Mouse (Mus musculus) intestine, postnatal 0 days (tissue): ENCODE measurements around the gene Tnnt2. TPM values are rescaled to one million over a fixed set of nuclear protein-coding genes. Genes with fewer than 3 reads are reported as not detected.

Experiments used
- ATAC-seq: fragments of 200-750 bp; cut with Nextera tagmentation; 2 replicates; pipeline ENCODE4 v1.8.0; 2017; ENCODE audit warnings: mild to moderate bottlenecking, moderate TSS enrichment, moderate library complexity
- H3K27ac ChIP-seq: fragments of 300-500 bp; sonication (generic); 2 replicates; pipeline ENCODE4 v1.5.1; 2014; ENCODE audit warnings: mild to moderate bottlenecking, low read depth, low read length, moderate library complexity
- H3K27me3 ChIP-seq: fragments of 300-500 bp; sonication (generic); replicated peaks from 2 replicates; pipeline ENCODE4 v1.6.1; 2014; ENCODE audit warnings: low read length, mixed read lengths; ENCODE audit not compliant: control insufficient read depth, insufficient read depth
- H3K36me3 ChIP-seq: fragments of 300-500 bp; sonication (generic); 2 replicates; pipeline ENCODE4 v1.6.1; 2014; ENCODE audit warnings: mild to moderate bottlenecking, moderate library complexity; ENCODE audit not compliant: control insufficient read depth, insufficient read depth
- H3K4me1 ChIP-seq: fragments of 300-500 bp; sonication (generic); replicated peaks from 2 replicates; pipeline ENCODE4 v1.6.1; 2014; ENCODE audit warnings: antibody characterized with exemption, low read length, mixed read lengths; ENCODE audit not compliant: control insufficient read depth, insufficient read depth
- H3K4me2 ChIP-seq: fragments of 300-500 bp; sonication (generic); replicated peaks from 2 replicates; pipeline ENCODE4 v1.6.1; 2014; ENCODE audit warnings: low read depth, mild to moderate bottlenecking, moderate library complexity
- H3K4me3 ChIP-seq: fragments of 300-500 bp; sonication (generic); 2 replicates; pipeline ENCODE4 v1.5.1; 2014; ENCODE audit warnings: low read depth, low read length
- H3K9ac ChIP-seq: fragments of 300-500 bp; sonication (generic); 2 replicates; pipeline ENCODE4 v1.6.1; 2014; ENCODE audit warnings: mild to moderate bottlenecking, low read depth, low read length
- H3K9me3 ChIP-seq: fragments of 300-500 bp; sonication (generic); 2 replicates; pipeline ENCODE4 v1.6.1; 2016; ENCODE audit warnings: mixed run types; ENCODE audit not compliant: control insufficient read depth
- CTCF ChIP-seq: sonication (generic); IDR thresholded peaks from 2 replicates; pipeline ENCODE4 v1.5.1; 2016; ENCODE audit warnings: low read depth, mild to moderate bottlenecking, control low read depth, antibody characterized with exemption, moderate library complexity
- WGBS: fragments of 180-500 bp; shearing (Covaris S2); extraction: QIAGEN DNeasy Blood & Tissue Kit; methylation state at CpG from one replicate; pipeline ENCODE4 v1.1.7; 2014; 5-methylcytosine and 5-hydroxymethylcytosine counted together
- polyA plus RNA-seq: library from polyadenylated mRNA; unstranded; fragments of >200 nt; fragmentation: Nextera tagmentation; extraction: Ambion mirVana; gene quantifications from 2 replicates; pipeline ENCODE4 v1.2.1, GENCODE M21; 2015

Tnnt2 gene
- polyA plus RNA-seq, 1 experiment from 2014 or later: 56.8 TPM

- Histone ChIP-seq H3K4me2 (no peak overlapping the region), H3K27me3 (no peaks in the 10 kb centered on the region), H3K9ac (no peak overlapping the region), H3K9me3 (no peaks in the 10 kb centered on the region), H3K27ac (no peak overlapping the region), H3K36me3 (no peaks in the 10 kb centered on the region), H3K4me1 (peaks cover 14% of the 10 kb centered on the region; the same call in 1 of the 2 replicates), H3K4me3 (no peak overlapping the region)
- no peak for ATAC-seq
- WGBS: 30% methylated on average over 10 of the region's 10 CpGs
- no peak for TF ChIP-seq CTCF
These were observed 28.6 kb upstream of the Tnnt2 start for GRCm38 (mm10) chr1:135807546-135807945.

DNA sequence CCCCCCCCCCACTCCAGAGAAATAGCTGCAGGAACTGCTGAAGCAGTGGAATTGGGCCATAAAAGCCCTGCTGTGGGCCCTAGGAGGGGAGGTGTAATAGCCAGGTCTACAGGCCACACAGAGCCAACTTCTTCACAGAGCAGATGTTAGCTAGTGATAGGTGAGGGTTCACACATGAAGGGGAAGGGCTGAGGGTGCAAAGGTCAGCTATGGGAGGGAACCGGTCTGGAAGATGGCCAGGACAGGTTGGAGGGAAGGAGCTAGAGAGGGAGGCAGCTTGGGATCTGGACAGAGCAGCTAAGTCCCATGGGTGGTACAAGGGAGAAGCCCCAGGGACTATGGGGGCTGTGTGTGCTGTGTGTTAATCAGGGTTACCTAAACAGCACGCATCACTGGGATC lies 26.0 kb upstream of the Tnnt2 start:
- TF ChIP-seq CTCF: no peak
- H3K4me1 ChIP-seq: peaks cover 30% of the 10 kb centered on the region; the same call in 1 of the 2 replicates
- no peak overlapping the region for H3K9ac ChIP-seq
- no peak overlapping the region for H3K4me3 ChIP-seq
- H3K36me3 ChIP-seq: no peaks in the 10 kb centered on the region
- ATAC-seq: peak; percentile 43
- no peaks in the 10 kb centered on the region for H3K27me3 ChIP-seq
- 23% methylated on average over 2 of the region's 2 CpGs for WGBS
- H3K27ac ChIP-seq: peak overlapping the region; percentile 89
- no peaks in the 10 kb centered on the region for H3K9me3 ChIP-seq
- no peak overlapping the region for H3K4me2 ChIP-seq

GRCm38 (mm10) chr1:135811016-135811646 lies 25.0 kb upstream of the Tnnt2 start:
- Histone ChIP-seq H3K36me3 (no peaks in the 10 kb centered on the region), H3K4me1 (peaks cover 30% of the 10 kb centered on the region; the same call in 1 of the 2 replicates), H3K27ac (peak overlapping the region; percentile 89), H3K4me3 (no peak overlapping the region), H3K9me3 (no peaks in the 10 kb centered on the region), H3K9ac (no peak overlapping the region), H3K27me3 (no peaks in the 10 kb centered on the region), H3K4me2 (0 out of 2 replicates have a peak overlapping the region, but pooled peaks have one; percentile 2)
- peak; percentile 97 for TF ChIP-seq CTCF
- ATAC-seq: peak; percentile 24
- 27% methylated on average over 7 of the region's 7 CpGs for WGBS

- Histone ChIP-seq H3K9ac (no peak overlapping the region), H3K36me3 (no peaks in the 10 kb centered on the region), H3K4me3 (no peak overlapping the region), H3K4me1 (peaks cover 30% of the 10 kb centered on the region; the same call in 1 of the 2 replicates), H3K27ac (peak overlapping the region; percentile 89), H3K27me3 (no peaks in the 10 kb centered on the region), H3K4me2 (peak overlapping the region; percentile 39), H3K9me3 (no peaks in the 10 kb centered on the region)
- peak; percentile 17 for ATAC-seq
- no peak for TF ChIP-seq CTCF
- 27% methylated on average over 3 of the region's 3 CpGs for WGBS
These were observed 23.9 kb upstream of the Tnnt2 start for GRCm38 (mm10) chr1:135812205-135812604.

- TF ChIP-seq CTCF: no peak
- peak overlapping the region; percentile 39 for H3K4me2 ChIP-seq
- H3K27me3 ChIP-seq: no peaks in the 10 kb centered on the region
- WGBS: 25% methylated on average over 2 of the region's 2 CpGs
- no peaks in the 10 kb centered on the region for H3K9me3 ChIP-seq
- no peak overlapping the region for H3K9ac ChIP-seq
- H3K4me1 ChIP-seq: peaks cover 30% of the 10 kb centered on the region; the same call in 1 of the 2 replicates
- no peak overlapping the region for H3K4me3 ChIP-seq
- H3K36me3 ChIP-seq: no peaks in the 10 kb centered on the region
- peak overlapping the region; percentile 89 for H3K27ac ChIP-seq
- ATAC-seq: peak; percentile 53
These were observed 23.5 kb upstream of the Tnnt2 start for GRCm38 (mm10) chr1:135812618-135813017.

DNA sequence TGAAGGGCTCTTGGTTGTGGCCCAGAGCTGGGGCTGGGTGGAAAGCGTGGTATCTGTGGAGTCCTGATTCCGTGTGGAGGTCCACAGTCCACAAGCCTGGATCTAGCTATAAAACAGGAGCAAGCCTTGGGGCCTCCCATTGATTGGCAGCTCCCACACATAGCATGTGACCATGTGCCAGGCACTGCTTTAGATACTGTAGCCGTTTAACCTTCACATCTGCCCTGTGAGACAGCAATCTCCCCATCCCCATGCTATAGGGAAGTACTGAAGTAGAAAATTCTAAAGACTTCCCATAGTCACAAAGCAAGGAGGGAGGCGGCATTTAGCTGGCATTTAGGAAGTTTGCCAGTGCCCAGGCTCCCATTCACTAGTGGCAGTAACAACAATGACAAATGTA lies 23.1 kb upstream of the Tnnt2 start:
- no peak overlapping the region for H3K4me3 ChIP-seq
- H3K4me2 ChIP-seq: peak overlapping the region; percentile 39
- no peaks in the 10 kb centered on the region for H3K27me3 ChIP-seq
- TF ChIP-seq CTCF: no peak
- no peaks in the 10 kb centered on the region for H3K36me3 ChIP-seq
- WGBS: 34% methylated on average over 4 of the region's 4 CpGs
- no peak overlapping the region for H3K9ac ChIP-seq
- H3K9me3 ChIP-seq: no peaks in the 10 kb centered on the region
- H3K4me1 ChIP-seq: peaks cover 30% of the 10 kb centered on the region; the same call in 1 of the 2 replicates
- ATAC-seq: peak; percentile 90
- peak overlapping the region; percentile 89 for H3K27ac ChIP-seq
